Mouse (Mus musculus) 416B (cell line): ENCODE results near the gene Egfl7.
A peak's percentile ranks its signal among the peaks of the same experiment; 100 is the strongest.

ENCODE experiments used
- DNase-seq: peaks from one replicate; pipeline ENCODE4 v3.0.0; 2011; ENCODE audit warnings: low read depth

Egfl7 gene

GRCm38 (mm10) chr2:26579714-26580113 is at the start of gene Egfl7:
Gene Egfl7 (plus strand): TSS chr2:26580014.
- DNase-seq, result no peak

GRCm38 (mm10) chr2:26531829-26532228 is 48.0 kb upstream of the Egfl7 start:
- peak; percentile 94 for DNase-seq

- DNase-seq, result peak; percentile 33
Measured at GRCm38 (mm10) chr2:26533249-26533648, 46.6 kb upstream of the Egfl7 start.

GRCm38 (mm10) chr2:26534161-26534560 is 45.7 kb upstream of the Egfl7 start:
- peak; percentile 82 for DNase-seq

- peak; percentile 94 for DNase-seq
Measured at GRCm38 (mm10) chr2:26534616-26535015, 45.2 kb upstream of the Egfl7 start.

- no peak for DNase-seq
Measured at GRCm38 (mm10) chr2:26535517-26536045, 44.2 kb upstream of the Egfl7 start.

GRCm38 (mm10) chr2:26539516-26539915 is 40.3 kb upstream of the Egfl7 start:
- DNase-seq, result no peak

- no peak for DNase-seq
Measured at GRCm38 (mm10) chr2:26540721-26541120, 39.1 kb upstream of the Egfl7 start.

GRCm38 (mm10) chr2:26541258-26541910 is 38.4 kb upstream of the Egfl7 start:
- no peak for DNase-seq

- peak; percentile 78 for DNase-seq
Measured at GRCm38 (mm10) chr2:26543155-26543554, 36.7 kb upstream of the Egfl7 start.

- peak; percentile 44 for DNase-seq
Measured at GRCm38 (mm10) chr2:26543768-26544167, 36.0 kb upstream of the Egfl7 start.

- DNase-seq, result no peak
Measured at GRCm38 (mm10) chr2:26544265-26544664, 35.5 kb upstream of the Egfl7 start.

- no peak for DNase-seq
Measured at GRCm38 (mm10) chr2:26547481-26547880, 32.3 kb upstream of the Egfl7 start.

GRCm38 (mm10) chr2:26549801-26550200 is 30.0 kb upstream of the Egfl7 start:
- peak; percentile 73 for DNase-seq

GRCm38 (mm10) chr2:26550205-26550604 is 29.6 kb upstream of the Egfl7 start:
- DNase-seq, result no peak

- no peak for DNase-seq
Measured at GRCm38 (mm10) chr2:26550777-26551176, 29.0 kb upstream of the Egfl7 start.

- peak; percentile 37 for DNase-seq
Measured at GRCm38 (mm10) chr2:26551446-26551845, 28.4 kb upstream of the Egfl7 start.

GRCm38 (mm10) chr2:26552066-26552465 is 27.7 kb upstream of the Egfl7 start:
- peak; percentile 51 for DNase-seq

GRCm38 (mm10) chr2:26553904-26554303 is 25.9 kb upstream of the Egfl7 start:
- DNase-seq, result no peak

- DNase-seq, result no peak
Measured at GRCm38 (mm10) chr2:26555076-26555475, 24.7 kb upstream of the Egfl7 start.

- no peak for DNase-seq
Measured at GRCm38 (mm10) chr2:26556535-26556993, 23.2 kb upstream of the Egfl7 start.

- DNase-seq, result no peak
Measured at GRCm38 (mm10) chr2:26560506-26560905, 19.3 kb upstream of the Egfl7 start.

GRCm38 (mm10) chr2:26561351-26562016 is 18.3 kb upstream of the Egfl7 start:
- DNase-seq, result peak; percentile 84
